Mouse (Mus musculus) megakaryocyte progenitor cell, adult 5-6 weeks (primary cell): ENCODE measurements around the gene Tpt1. TPM values are rescaled to one million over a fixed set of nuclear protein-coding genes. Genes with fewer than 3 reads are reported as not detected.
"Not testable (repeated sequence)": the region's sequence is repeated elsewhere in the genome, so short reads cannot be mapped to it uniquely, and the experiment has no call there.

Source experiments
- ATAC-seq: replicated peaks from 2 replicates; pipeline ENCODE4 v1.8.0; 2016; ENCODE audit warnings: mild to moderate bottlenecking, moderate TSS enrichment, inconsistent platforms; ENCODE audit not compliant: poor library complexity
- total RNA-seq, 2 experiments: library from RNA; stranded (forward) in 1 of 2; stranded (reverse) in 1 of 2; fragments of 157-497, 149-512 nt in 1 of 2; fragments of 200-1000 nt in 1 of 2; gene quantifications; 2 replicates each; pipeline versions ENCODE4 v1.2.3 to v1.2.4; 2015 to 2017

The Tpt1 gene
- total RNA-seq, 2 experiments from 2014 or later = 847 to 4,894 TPM

- ATAC-seq = peak; percentile 47
These were observed 7.6 kb upstream of the Tpt1 start for GRCm38 (mm10) chr14:75837048-75837916.

- not testable (repeated sequence) for ATAC-seq
These were observed 3.1 kb upstream of the Tpt1 start for GRCm38 (mm10) chr14:75841758-75842157.

- no peak for ATAC-seq
These were observed 690 bp upstream of the Tpt1 start for GRCm38 (mm10) chr14:75844111-75844695.

GRCm38 (mm10) chr14:75845698-75846115, 814 bp downstream of the Tpt1 start:
- ATAC-seq = peak; percentile 51

- ATAC-seq = no peak
These were observed 2.8 kb downstream of the Tpt1 start for GRCm38 (mm10) chr14:75847669-75848068.

- ATAC-seq = no peak
These were observed 3.6 kb downstream of the Tpt1 start for GRCm38 (mm10) chr14:75848482-75848881.

GRCm38 (mm10) chr14:75849236-75849635, 4.3 kb downstream of the Tpt1 start:
- ATAC-seq = no peak

GRCm38 (mm10) chr14:75849842-75850568, 5.1 kb downstream of the Tpt1 start:
- no peak for ATAC-seq

- no peak for ATAC-seq
These were observed 5.9 kb downstream of the Tpt1 start for GRCm38 (mm10) chr14:75850819-75851218.

- ATAC-seq = no peak
These were observed 7.1 kb downstream of the Tpt1 start for GRCm38 (mm10) chr14:75852016-75852415.

- ATAC-seq = no peak
These were observed 10.5 kb downstream of the Tpt1 start for GRCm38 (mm10) chr14:75855263-75855992.

GRCm38 (mm10) chr14:75858181-75858580, 13.3 kb downstream of the Tpt1 start:
- no peak for ATAC-seq

GRCm38 (mm10) chr14:75859619-75860018, 14.7 kb downstream of the Tpt1 start:
- no peak for ATAC-seq

- ATAC-seq = no peak
These were observed 17.8 kb downstream of the Tpt1 start for GRCm38 (mm10) chr14:75862701-75863100.

- peak; percentile 34; the same call in 1 of the 2 replicates for ATAC-seq
These were observed 18.9 kb downstream of the Tpt1 start for GRCm38 (mm10) chr14:75863549-75864409.

- ATAC-seq = no peak
These were observed 21.9 kb downstream of the Tpt1 start for GRCm38 (mm10) chr14:75866706-75867333.

GRCm38 (mm10) chr14:75868028-75868427, 23.1 kb downstream of the Tpt1 start:
- not testable (repeated sequence) for ATAC-seq

GRCm38 (mm10) chr14:75869769-75870363, 25.0 kb downstream of the Tpt1 start:
- ATAC-seq = no peak

- peak; percentile 86 for ATAC-seq
These were observed 25.7 kb downstream of the Tpt1 start for GRCm38 (mm10) chr14:75870631-75871030.
